Mouse (Mus musculus): ENCODE data around the gene Slc26a9.

GRCm38 (mm10) chr1:131702094-131702766, 41.6 kb upstream of the Slc26a9 start:
- TF ChIP-seq CTCF (IDR thresholded peaks at IDR 0.05; ENCODE audit: low read depth, low read length) = no peak
- no peak for TF ChIP-seq POLR2A (IDR thresholded peaks at IDR 0.05; ENCODE audit: borderline replicate concordance, low read depth, low read length)

All from bone marrow macrophage, adult 2 months (primary cell).